Mouse (Mus musculus): ENCODE measurements around the gene Nptx1. TPM values are rescaled to one million over a fixed set of nuclear protein-coding genes. Genes with fewer than 3 reads are reported as not detected.

The Nptx1 gene
- total RNA-seq (2021) = under 1 TPM; 0.05 TPM
- long read RNA-seq, experiment 1 = 0 reads
- long read RNA-seq, experiment 2 = 0 reads

GRCm38 (mm10) chr11:119547183-119547921 lies at the start of gene Nptx1:
Gene Nptx1 (minus strand): TSS chr11:119547753.
- no peak for DNase-seq (ENCODE audit: low spot score)

DNA sequence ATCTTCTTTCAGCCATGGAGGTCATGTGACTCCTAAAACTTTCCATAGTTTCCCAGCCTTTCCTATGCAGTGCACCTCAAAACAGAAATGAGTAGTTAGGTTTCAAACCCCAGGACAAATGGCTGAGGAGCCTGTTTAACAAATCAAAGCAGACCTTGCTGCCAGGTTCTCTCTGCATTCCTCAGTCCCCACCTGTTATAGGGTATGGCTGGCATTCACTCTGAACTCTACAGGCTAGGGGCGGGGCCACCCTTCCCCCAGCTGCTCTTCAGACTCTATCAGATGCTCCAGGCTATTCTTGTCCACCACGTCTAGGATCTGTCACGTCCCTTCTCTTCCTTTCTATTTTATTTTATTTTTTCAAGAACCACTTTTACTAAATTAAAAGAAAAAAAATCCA lies 46.4 kb upstream of the Nptx1 start:
- DNase-seq (ENCODE audit: low spot score) = no peak

DNA sequence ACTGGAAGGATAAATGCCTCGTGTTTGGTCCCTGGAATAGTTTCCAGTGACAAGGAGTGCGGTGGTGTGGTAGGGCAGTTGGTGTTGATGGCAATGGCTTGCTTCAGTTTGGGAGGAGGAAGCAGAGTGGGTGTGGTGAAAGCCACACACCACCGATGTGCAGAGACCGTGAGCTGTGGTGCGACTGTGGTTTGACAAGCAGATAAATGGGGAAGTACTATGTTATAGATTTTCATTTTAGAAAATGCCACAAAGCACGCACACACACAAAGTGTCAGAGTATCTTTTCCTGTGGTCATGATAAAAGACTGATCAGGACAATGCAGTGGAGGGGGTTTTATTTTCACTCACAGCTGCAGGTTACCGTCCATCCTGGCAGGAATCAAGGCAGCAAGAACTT lies 41.7 kb upstream of the Nptx1 start:
- DNase-seq (ENCODE audit: low spot score) = no peak

DNA sequence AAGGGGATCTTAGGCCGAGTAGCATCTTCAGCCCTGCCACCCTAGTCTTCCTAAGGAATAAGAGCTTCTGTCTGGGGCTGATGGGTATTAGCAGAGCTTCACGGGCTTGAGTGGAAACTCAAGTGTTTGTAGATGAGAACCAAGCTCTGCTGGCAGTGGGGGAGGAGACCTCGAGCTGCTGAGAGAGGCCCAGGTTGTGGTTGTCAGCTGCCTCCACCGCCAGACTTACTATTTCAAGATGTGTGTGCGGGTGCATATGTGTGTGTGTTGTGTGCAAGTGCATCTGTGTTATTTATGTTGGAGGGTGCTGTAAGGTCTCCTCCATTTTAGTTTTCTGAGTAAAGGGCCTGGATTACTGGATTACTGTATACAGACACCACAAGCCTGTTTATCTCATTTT lies 39.6 kb upstream of the Nptx1 start:
- DNase-seq (ENCODE audit: low spot score) = no peak

DNA sequence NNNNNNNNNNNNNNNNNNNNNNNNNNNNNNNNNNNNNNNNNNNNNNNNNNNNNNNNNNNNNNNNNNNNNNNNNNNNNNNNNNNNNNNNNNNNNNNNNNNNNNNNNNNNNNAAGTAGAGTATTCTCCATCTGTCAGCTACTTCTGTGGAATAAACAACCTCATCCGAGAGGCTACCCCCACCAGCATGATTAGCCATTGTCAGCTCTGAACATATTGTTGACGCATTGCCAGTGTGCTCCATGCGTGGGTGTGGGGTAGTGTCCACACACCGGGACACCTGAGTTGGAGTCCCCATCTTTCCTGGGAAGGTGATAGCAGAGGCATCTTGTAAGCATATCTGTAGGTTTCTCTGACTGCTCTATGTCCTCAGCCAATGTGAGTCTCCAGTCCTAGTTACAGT lies 39.0 kb upstream of the Nptx1 start:
- DNase-seq (ENCODE audit: low spot score) = no peak

GRCm38 (mm10) chr11:119577721-119578120 lies 30.2 kb upstream of the Nptx1 start:
- DNase-seq (ENCODE audit: low spot score) = no peak

DNA sequence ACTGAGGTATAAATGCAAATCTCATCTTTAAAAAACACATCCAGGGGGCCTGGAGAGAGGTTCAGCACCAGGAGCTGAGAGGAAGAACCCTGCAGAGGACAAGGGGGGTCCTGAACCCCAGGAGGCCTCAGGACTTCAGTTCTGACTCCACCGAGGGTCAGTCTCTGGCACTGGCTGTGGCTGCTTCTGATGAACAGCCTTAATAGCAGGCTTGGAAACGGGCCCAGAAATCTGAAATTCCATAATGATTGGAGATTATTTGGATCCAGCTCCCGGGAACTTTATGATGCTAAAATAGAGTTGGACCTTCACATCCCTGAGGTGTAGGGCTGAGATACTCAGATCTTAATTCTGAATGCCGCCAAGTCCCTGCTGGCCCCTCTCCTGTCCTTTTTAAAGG lies 29.3 kb upstream of the Nptx1 start:
- no peak for DNase-seq (ENCODE audit: low spot score)

DNA sequence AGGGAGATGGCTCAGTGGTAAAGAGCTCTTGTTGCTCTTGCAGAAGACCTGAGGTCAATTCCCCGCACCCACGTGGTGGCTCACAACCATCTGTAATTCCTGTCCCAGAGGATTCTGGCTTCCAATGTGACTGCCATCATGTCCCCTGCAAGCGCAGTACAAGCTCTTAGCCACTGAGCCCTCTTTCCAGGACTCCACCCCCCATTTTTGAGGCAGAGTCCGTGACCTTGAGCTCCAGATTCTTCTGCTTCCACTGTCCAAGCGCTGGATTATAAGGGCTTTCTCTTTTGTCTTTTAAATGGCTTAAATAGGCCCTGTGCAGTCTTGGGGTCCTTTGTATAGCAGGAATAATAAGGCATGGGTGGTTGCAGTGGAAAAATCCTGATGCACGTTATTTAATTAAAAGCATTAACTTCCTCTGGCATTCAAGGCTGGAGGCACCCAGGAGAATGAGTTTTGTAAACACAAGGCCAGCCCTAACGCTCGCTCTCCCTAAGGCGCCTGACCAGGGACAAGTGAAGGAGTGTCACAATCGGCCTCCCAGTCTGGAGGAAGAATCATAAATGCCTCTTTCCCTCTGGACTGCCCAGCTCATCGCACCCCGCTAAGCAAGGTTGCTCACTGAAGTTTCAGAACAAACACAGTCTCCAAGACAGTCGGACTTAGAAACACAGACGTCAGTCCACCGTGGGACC lies 24.9 kb upstream of the Nptx1 start:
- no peak for DNase-seq (ENCODE audit: low spot score)

GRCm38 (mm10) chr11:119566188-119566587 lies 18.6 kb upstream of the Nptx1 start:
- no peak for DNase-seq (ENCODE audit: low spot score)

DNA sequence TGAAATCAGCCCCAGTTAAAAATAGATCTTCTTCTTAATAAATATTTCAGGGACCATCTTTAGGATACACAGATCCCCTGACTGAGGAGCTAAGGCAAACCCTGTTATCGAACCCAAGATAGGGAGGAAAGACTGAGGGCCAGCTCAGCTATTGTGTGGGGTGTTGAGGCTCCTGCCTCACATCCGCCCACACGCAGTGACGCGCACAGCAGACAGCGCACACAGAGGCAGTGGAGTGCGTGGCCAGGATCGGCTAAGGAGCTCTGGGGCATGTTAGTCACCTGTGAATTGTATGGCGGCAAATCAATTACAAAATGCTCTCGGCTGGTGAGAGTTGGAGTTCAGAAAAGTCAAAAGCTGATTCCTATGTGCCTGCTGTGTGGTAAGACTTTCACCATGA lies 18.1 kb upstream of the Nptx1 start:
- no peak for DNase-seq (ENCODE audit: low spot score)

DNA sequence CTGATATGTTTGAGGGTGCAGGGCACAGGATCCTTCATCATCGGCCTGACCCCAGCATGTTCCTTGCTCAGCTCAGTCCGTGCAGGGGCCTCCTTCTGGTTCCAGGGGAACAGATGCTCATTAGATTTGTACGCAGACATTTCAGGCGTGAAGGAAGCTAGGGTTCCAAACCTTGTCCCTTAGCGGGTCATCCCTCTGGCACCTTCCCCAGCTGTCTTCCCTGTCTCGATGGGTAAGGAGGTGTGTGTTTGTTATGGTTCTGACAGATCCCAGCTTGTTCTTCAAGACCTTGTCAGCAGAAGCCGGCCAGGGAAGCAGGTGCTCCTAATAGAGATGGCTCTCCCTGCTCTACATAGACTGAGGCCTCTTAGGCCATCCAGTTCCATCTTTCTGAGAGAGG lies 17.5 kb upstream of the Nptx1 start:
- DNase-seq (ENCODE audit: low spot score) = no peak

DNA sequence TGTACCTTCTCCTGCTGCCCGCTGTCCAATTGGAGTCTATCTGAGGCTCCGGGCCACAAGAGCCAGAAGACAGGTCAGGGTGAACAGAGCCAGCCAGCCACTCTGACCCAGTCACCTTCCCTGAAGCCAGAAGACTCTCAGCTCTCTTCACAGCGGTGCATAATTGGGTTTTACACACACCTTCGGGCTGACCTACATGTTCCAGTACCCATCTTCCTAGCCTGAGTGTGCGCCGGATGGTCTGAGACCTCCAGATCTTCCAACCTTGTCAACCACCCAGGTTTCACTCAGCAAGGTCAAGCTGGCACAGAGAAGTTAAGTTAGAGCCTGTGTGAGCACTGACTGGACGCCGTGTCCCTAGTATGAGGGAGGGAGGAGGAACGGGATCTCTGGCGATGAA lies 16.8 kb upstream of the Nptx1 start:
- no peak for DNase-seq (ENCODE audit: low spot score)

DNA sequence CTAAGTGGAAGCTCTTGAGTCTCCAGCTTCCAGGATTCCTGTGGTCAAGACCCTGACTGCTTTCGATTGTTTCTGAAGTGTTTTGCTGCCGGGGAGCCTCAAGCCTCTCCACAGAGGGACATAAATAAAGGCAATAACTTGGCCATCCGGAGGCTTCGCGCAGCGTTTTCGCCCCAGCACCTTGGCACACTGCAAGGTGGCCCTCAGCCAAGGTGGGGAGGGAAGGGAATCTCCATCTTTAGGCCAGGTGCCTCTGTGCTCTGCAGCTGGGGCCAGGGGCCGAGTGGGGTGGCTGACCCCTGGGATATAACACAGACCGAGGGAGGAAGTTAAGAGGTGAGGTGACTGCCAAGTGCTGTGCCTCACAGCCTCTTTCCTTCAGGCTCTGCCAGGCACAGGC lies 15.6 kb upstream of the Nptx1 start:
- DNase-seq (ENCODE audit: low spot score) = no peak

- DNase-seq (ENCODE audit: low spot score) = no peak
Observed at GRCm38 (mm10) chr11:119562286-119562685, 14.7 kb upstream of the Nptx1 start.

GRCm38 (mm10) chr11:119558870-119559610 lies 11.5 kb upstream of the Nptx1 start:
- no peak for DNase-seq (ENCODE audit: low spot score)

GRCm38 (mm10) chr11:119557940-119558869 lies 10.7 kb upstream of the Nptx1 start:
- DNase-seq (ENCODE audit: low spot score) = no peak

DNA sequence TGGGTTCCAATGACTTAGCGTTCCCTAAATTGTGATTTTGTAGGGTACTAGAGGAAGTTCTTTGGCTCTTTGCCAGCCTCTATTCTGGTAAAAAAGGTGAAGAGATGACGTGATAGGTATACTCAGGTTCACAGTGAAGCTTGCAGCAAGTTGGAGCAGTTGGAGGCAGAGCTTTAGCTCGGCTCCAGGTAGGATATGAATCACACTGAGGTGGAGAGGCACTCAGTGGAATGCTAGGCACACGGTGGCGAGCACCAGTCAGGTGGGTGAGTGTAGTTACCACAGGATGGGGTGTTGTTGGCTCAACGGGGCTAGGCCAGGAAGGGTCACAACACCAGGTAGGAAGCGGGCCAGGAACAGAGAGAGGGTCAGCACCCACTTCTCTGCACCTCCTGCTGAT lies 7.6 kb upstream of the Nptx1 start:
- no peak for DNase-seq (ENCODE audit: low spot score)

DNA sequence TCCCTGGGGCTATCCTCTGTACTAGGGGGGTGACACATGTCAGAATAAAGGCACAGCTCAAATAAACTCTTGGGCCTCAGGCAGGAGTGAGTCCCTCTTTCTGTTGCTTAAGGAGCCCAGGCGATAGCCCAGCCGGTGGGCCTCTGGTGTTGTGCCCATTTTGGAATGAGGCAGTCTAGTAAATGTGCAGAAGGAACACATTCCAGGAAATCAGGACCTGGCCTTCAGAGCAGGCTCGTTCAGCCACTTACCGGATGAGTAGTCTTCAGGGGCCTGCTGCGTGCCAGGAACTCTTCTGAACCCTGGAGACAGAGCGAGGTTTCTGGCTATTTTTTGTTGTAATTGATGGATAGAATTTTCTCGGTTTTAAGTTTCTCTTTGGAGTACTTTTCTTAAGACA lies 7.2 kb upstream of the Nptx1 start:
- DNase-seq (ENCODE audit: low spot score) = no peak

DNA sequence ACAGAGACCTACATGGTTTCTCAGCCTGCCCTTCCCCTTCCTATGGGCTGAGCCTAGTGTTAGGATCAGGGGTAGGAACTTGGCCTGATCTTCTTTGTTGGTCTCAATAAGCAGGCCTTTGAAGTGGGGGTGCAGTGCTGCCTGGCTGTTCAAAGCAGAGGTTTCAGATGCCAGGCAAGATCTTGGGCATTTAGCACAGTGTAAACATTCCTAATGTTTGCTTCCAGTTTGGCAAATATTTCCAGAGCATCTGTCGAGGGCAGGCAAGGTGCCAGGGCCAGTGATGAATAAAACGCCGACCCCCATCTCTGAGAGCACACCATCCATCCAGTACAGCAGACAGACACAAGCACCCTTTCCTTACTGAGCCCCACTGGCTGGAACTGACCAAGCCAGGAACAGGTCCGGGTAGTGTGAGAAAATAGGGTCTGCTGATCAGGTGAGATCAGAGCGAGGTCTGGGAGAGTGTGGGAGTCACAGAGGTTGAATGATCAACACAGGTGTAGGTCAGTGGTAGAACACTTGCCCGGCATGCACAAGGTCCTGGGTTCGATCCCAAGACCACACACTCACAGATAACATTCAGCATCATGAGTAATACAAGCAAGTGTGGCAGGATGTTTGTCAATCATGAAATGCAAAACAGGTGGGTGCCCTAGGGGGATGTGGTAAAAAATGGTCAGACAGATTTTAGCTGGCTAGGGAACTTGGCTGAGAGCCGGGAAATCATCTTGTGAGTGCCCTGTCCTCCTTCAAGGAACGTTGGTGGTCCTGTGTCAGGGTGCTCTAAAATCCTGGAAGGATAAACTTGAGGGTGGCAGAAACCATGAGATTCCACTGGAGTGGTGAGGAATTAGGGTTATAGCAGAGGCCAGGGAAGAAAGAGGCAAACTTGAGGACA lies 5.6 kb upstream of the Nptx1 start:
- DNase-seq (ENCODE audit: low spot score) = no peak

GRCm38 (mm10) chr11:119552301-119552700 lies 4.7 kb upstream of the Nptx1 start:
- no peak for DNase-seq (ENCODE audit: low spot score)

Measured in gastrocnemius, adult 18-20 months (tissue).